Mouse (Mus musculus) liver, postnatal 0 days (tissue): ENCODE results near the gene Lamc2. TPM values are rescaled to one million over a fixed set of nuclear protein-coding genes. Genes with fewer than 3 reads are reported as not detected.
"Not testable (repeated sequence)": the region's sequence is repeated elsewhere in the genome, so short reads cannot be mapped to it uniquely, and the experiment has no call there.

Source experiments
- ATAC-seq: fragments of 200-750 bp; cut with Nextera tagmentation; 2 replicates; pipeline ENCODE4 v1.8.0; 2017; ENCODE audit warnings: mild to moderate bottlenecking, moderate library complexity
- DNase-seq: peaks from one replicate; pipeline ENCODE4 v3.0.0-alpha.2; 2016
- H3K27ac ChIP-seq: fragments of 300-500 bp; sonication (generic); 2 replicates; pipeline ENCODE4 v1.5.1; 2014; ENCODE audit warnings: antibody characterized with exemption, moderate library complexity, mild to moderate bottlenecking, low read depth
- H3K27me3 ChIP-seq: fragments of 300-500 bp; sonication (generic); 2 replicates; pipeline ENCODE4 v1.6.1; 2014; ENCODE audit warnings: low read length, control low read depth, mixed read lengths; ENCODE audit not compliant: insufficient read depth
- H3K36me3 ChIP-seq: fragments of 300-500 bp; sonication (generic); replicated peaks from 2 replicates; pipeline ENCODE4 v1.6.1; 2014; ENCODE audit warnings: mild to moderate bottlenecking, control low read depth, low read length, moderate library complexity, mixed read lengths; ENCODE audit not compliant: insufficient read depth
- H3K4me1 ChIP-seq: fragments of 300-500 bp; sonication (generic); 2 replicates; pipeline ENCODE4 v1.6.1; 2014; ENCODE audit warnings: antibody characterized with exemption, mild to moderate bottlenecking, control low read depth; ENCODE audit not compliant: insufficient read depth
- H3K4me2 ChIP-seq: fragments of 300-500 bp; sonication (generic); 2 replicates; pipeline ENCODE4 v1.6.1; 2014; ENCODE audit warnings: low read depth, mild to moderate bottlenecking, low read length, moderate library complexity, mixed read lengths
- H3K4me3 ChIP-seq: fragments of 300-500 bp; sonication (generic); 2 replicates; pipeline ENCODE4 v1.5.1; 2014; ENCODE audit warnings: low read depth, low read length
- H3K9ac ChIP-seq: fragments of 300-500 bp; sonication (generic); replicated peaks from 2 replicates; pipeline ENCODE4 v1.6.1; 2014; ENCODE audit warnings: mild to moderate bottlenecking, moderate library complexity
- H3K9me3 ChIP-seq: fragments of 300-500 bp; sonication (generic); 2 replicates; pipeline ENCODE4 v1.6.1; 2016; ENCODE audit warnings: mild to moderate bottlenecking, control low read depth, low read length, mixed read lengths
- CTCF ChIP-seq: sonication (generic); IDR thresholded peaks from 2 replicates; pipeline ENCODE4 v1.5.1; 2016; ENCODE audit warnings: antibody characterized with exemption, low read depth
- EP300 ChIP-seq: IDR thresholded peaks from 2 replicates; pipeline ENCODE4 v1.6.1; 2016; ENCODE audit warnings: antibody characterized with exemption, low read depth, mild to moderate bottlenecking
- WGBS: fragments of 180-500 bp; shearing (Covaris S2); extraction: QIAGEN DNeasy Blood & Tissue Kit; methylation state at CpG from one replicate; pipeline ENCODE4 v1.1.7; 2014; ENCODE audit not compliant: insufficient replicate concordance; 5-methylcytosine and 5-hydroxymethylcytosine counted together
- polyA plus RNA-seq: library from polyadenylated mRNA; unstranded; fragments of >200 nt; fragmentation: Nextera tagmentation; extraction: Ambion mirVana; gene quantifications from 2 replicates; pipeline ENCODE4 v1.2.1, GENCODE M21; 2015

The Lamc2 gene
- polyA plus RNA-seq, 1 experiment from 2014 or later: 0.45 TPM

- 60% methylated on average over 6 of the region's 6 CpGs for WGBS
- no peak for DNase-seq
- Histone ChIP-seq H3K9me3 (no peaks in the 10 kb centered on the region), H3K36me3 (no peaks in the 10 kb centered on the region), H3K4me2 (no peak overlapping the region), H3K9ac (no peak overlapping the region), H3K4me3 (no peak overlapping the region), H3K4me1 (no peaks in the 10 kb centered on the region), H3K27ac (no peak overlapping the region), H3K27me3 (no peaks in the 10 kb centered on the region)
- TF ChIP-seq CTCF: no peak
- TF ChIP-seq EP300: no peak
- ATAC-seq: no peak
Observed at GRCm38 (mm10) chr1:153084191-153084590, 102.1 kb downstream of the Lamc2 start.

- not testable (repeated sequence) for H3K4me1 ChIP-seq, H3K9ac ChIP-seq, H3K4me2 ChIP-seq, DNase-seq, H3K4me3 ChIP-seq, H3K36me3 ChIP-seq, H3K27ac ChIP-seq, H3K27me3 ChIP-seq, H3K9me3 ChIP-seq, ATAC-seq
- WGBS: 83% methylated on average over 7 of the region's 14 CpGs
Observed at GRCm38 (mm10) chr1:153083233-153083632, 103.0 kb downstream of the Lamc2 start.

GRCm38 (mm10) chr1:153075955-153076354 lies 110.3 kb downstream of the Lamc2 start:
- Histone ChIP-seq H3K36me3 (no peaks in the 10 kb centered on the region), H3K9me3 (no peaks in the 10 kb centered on the region), H3K4me3 (no peak overlapping the region), H3K4me2 (no peak overlapping the region), H3K9ac (no peak overlapping the region), H3K27me3 (peaks cover 19% of the 10 kb centered on the region), H3K27ac (no peak overlapping the region), H3K4me1 (no peaks in the 10 kb centered on the region)
- ATAC-seq: no peak
- no peak for TF ChIP-seq EP300
- no peak for TF ChIP-seq CTCF
- WGBS: 58% methylated on average over 6 of the region's 6 CpGs
- DNase-seq: no peak

GRCm38 (mm10) chr1:153075087-153075736 lies 111.0 kb downstream of the Lamc2 start:
- ATAC-seq: no peak
- H3K27ac ChIP-seq: no peak overlapping the region
- peaks cover 20% of the 10 kb centered on the region for H3K27me3 ChIP-seq
- no peaks in the 10 kb centered on the region for H3K9me3 ChIP-seq
- 72% methylated on average over 3 of the region's 3 CpGs for WGBS
- H3K36me3 ChIP-seq: no peaks in the 10 kb centered on the region
- DNase-seq: no peak
- no peaks in the 10 kb centered on the region for H3K4me1 ChIP-seq
- H3K9ac ChIP-seq: no peak overlapping the region
- no peak overlapping the region for H3K4me3 ChIP-seq
- H3K4me2 ChIP-seq: no peak overlapping the region
- TF ChIP-seq CTCF (no peak), EP300 (no peak)

- DNase-seq: no peak
- TF ChIP-seq EP300 (no peak), CTCF (no peak)
- 16% methylated on average over 9 of the region's 9 CpGs for WGBS
- Histone ChIP-seq H3K9me3 (no peaks in the 10 kb centered on the region), H3K4me3 (no peak overlapping the region), H3K4me2 (no peak overlapping the region), H3K36me3 (no peaks in the 10 kb centered on the region), H3K27me3 (peaks cover 23% of the 10 kb centered on the region), H3K27ac (no peak overlapping the region), H3K9ac (no peak overlapping the region), H3K4me1 (no peaks in the 10 kb centered on the region)
- no peak for ATAC-seq
Observed at GRCm38 (mm10) chr1:153073441-153073840, 112.8 kb downstream of the Lamc2 start.

Other genes with a start within 250 kb of the Lamc2 start
- gene Nmnat2, start 231.5 kb downstream of the Lamc2 start, polyA plus RNA-seq: 0.06 and 0.09 TPM in 2 replicates
- 9.6 and 11.5 TPM in 2 replicates for gene Lamc1, start 146.3 kb upstream of the Lamc2 start, polyA plus RNA-seq
- 0.05 TPM in 2 replicates for gene Shcbp1l, start 238.7 kb upstream of the Lamc2 start, polyA plus RNA-seq